Mouse (Mus musculus): ENCODE results near the gene Cyp2c37.
"Not testable (repeated sequence)": the region's sequence is repeated elsewhere in the genome, so short reads cannot be mapped to it uniquely, and the experiment has no call there.

Gene Cyp2c37

DNA sequence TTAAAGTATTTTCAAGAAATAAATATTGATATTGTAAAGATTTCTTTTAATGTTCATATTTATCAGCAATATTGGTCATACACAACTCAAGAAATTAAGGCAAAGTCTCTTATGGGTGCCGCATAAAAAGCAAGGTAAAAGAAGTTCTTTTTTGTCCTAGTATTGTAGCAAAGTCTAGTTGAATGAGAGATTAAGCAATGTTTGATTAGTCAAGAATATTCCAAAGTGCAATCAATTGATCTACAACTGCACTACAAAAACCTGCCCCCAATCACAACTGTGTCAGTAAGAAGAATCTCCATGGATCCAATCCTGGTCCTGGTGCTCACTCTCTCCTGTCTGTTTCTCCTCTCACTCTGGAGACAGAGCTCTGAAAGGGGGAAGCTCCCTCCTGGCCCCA is at the start of gene Cyp2c37:
Cyp2c37 (plus strand) TSS at position 285 of the 400 bp plus-strand sequence.
- in situ Hi-C loops (cut with MboI, MseI) = not testable (repeated sequence)

DNA sequence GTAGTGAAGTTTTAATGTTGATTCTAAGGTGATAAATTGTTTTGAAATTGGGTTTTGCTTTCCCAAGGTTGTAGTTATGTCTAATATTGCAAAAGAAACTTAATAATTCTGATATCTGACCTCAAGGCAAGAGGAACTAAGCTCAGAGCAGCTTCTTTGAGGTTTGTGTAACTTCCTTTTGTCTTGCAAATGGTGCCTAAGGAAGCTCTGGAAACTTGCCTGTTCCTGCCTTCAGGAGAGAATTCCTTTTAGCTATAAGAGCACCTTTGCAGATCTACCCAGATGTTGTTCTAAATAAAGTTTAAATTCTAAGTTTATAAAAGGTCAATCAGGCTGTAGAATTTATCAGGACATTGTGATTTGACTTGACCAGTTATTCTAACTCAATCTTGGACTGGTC is 31.4 kb upstream of the Cyp2c37 start:
- in situ Hi-C loops (cut with MboI, MseI) = not testable (repeated sequence)

DNA sequence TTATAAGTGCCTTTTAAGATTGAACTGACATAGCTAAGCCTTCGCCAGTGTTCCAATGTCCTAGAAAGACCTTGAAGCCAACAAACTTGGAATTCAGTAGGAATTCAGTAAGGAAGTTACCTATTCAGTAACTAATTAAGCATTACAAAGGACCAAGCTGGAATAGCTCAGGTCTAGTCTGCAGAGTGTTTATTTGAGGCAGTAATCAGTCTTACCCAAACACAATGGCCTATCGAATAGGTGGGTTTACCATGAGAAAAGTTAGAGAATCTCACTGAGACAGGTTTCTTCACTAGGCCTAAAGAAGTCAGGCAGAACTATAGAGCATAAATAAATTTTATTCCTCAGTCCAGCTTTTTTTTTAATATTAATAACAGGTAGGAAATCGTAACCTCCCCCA is 21.1 kb upstream of the Cyp2c37 start:
- in situ Hi-C loops (cut with MboI, MseI) = not testable (repeated sequence)

DNA sequence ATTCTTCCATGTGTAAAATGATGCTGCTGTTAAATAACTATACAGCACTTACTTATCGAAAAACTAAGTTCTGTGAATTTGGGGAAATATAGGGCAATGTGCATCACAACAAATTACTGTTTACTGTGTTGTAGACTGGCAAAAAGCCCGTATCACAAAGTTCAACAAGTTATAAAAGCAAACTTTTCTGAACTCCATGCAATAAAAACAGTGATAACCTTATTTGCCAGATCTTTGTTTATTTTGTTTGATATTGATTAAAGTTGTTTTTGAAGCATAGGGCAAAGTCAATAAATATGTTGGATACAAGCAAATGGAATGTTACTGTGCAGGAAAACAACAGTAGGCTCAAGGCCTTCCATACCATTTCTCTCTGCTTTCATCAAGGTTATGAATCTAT is 2.8 kb upstream of the Cyp2c37 start:
- in situ Hi-C loops (cut with MboI, MseI) = no loop called here

Data from T-helper 2 cell (primary cell).